Mouse (Mus musculus) frontal cortex, postnatal 36 days (tissue): ENCODE measurements around the gene Rnf39.

Experiments
- DNase-seq, 2 experiments: peaks; one replicate each; pipeline ENCODE4 v3.0.0; 2022; ENCODE audit warnings: low spot score in 2 of 2

Gene Rnf39

GRCm38 (mm10) chr17:36942391-36942790 lies 327 bp upstream of the Rnf39 start:
- peak; percentile 67 to 68 for DNase-seq

GRCm38 (mm10) chr17:36943691-36944090 lies 973 bp downstream of the Rnf39 start:
- DNase-seq, result no peak

- DNase-seq, result no peak
These were observed 1.5 kb downstream of the Rnf39 start for GRCm38 (mm10) chr17:36944121-36944775.

- DNase-seq, result peak; percentile 63 to 64
These were observed 4.5 kb downstream of the Rnf39 start for GRCm38 (mm10) chr17:36947051-36947819.

GRCm38 (mm10) chr17:36948286-36948685 lies 5.6 kb downstream of the Rnf39 start:
- no peak for DNase-seq

- DNase-seq, result no peak
These were observed 6.5 kb downstream of the Rnf39 start for GRCm38 (mm10) chr17:36949265-36949664.

GRCm38 (mm10) chr17:36950981-36951947 lies 8.5 kb downstream of the Rnf39 start, which contains the start of gene Ppp1r11:
Gene Ppp1r11, minus strand, starts transcription at chr17:36951741.
- peak; percentile 95 to 96 for DNase-seq

GRCm38 (mm10) chr17:36952631-36953030 lies 9.9 kb downstream of the Rnf39 start:
- no peak for DNase-seq

- no peak for DNase-seq
These were observed 10.3 kb downstream of the Rnf39 start for GRCm38 (mm10) chr17:36953062-36953461.

- DNase-seq, result peak; percentile 94 to 98
These were observed 15.5 kb downstream of the Rnf39 start, which contains the start of the genes Znrd1 and Znrd1as for GRCm38 (mm10) chr17:36957999-36958743. Gene Znrd1, minus strand, starts transcription at chr17:36958559. Gene Znrd1as, plus strand, starts transcription at chr17:36958592.

- DNase-seq, result no peak
These were observed 16.2 kb downstream of the Rnf39 start for GRCm38 (mm10) chr17:36958884-36959283.

- no peak for DNase-seq
These were observed 18.4 kb downstream of the Rnf39 start for GRCm38 (mm10) chr17:36961125-36961524.

- DNase-seq, result no peak
These were observed 24.2 kb downstream of the Rnf39 start for GRCm38 (mm10) chr17:36966875-36967274.

- no peak for DNase-seq
These were observed 27.7 kb downstream of the Rnf39 start for GRCm38 (mm10) chr17:36970316-36970890.

GRCm38 (mm10) chr17:36971172-36971850 lies 28.6 kb downstream of the Rnf39 start:
- DNase-seq, result no peak

GRCm38 (mm10) chr17:36972791-36973190 lies 30.1 kb downstream of the Rnf39 start:
- no peak for DNase-seq

GRCm38 (mm10) chr17:36973271-36973787 lies 30.6 kb downstream of the Rnf39 start:
- DNase-seq, result no peak

- DNase-seq, result peak; percentile 57 to 74
These were observed 38.6 kb downstream of the Rnf39 start, which contains the start of gene 2410137M14Rik for GRCm38 (mm10) chr17:36981221-36981813. Gene 2410137M14Rik, minus strand, starts transcription at chr17:36981237.

- DNase-seq, result no peak
These were observed 39.1 kb downstream of the Rnf39 start for GRCm38 (mm10) chr17:36981845-36982244.
